Mouse (Mus musculus) stomach, postnatal 0 days (tissue): Measurements from ENCODE around the gene Iqub.

Source experiments
- CTCF ChIP-seq: IDR thresholded peaks from 2 replicates; pipeline ENCODE4 v1.5.1; 2016; ENCODE audit warnings: antibody characterized with exemption, low read depth, mild to moderate bottlenecking, moderate library complexity
- EP300 ChIP-seq: optimal IDR thresholded peaks from 2 replicates; pipeline ENCODE3; 2016; ENCODE audit warnings: antibody characterized with exemption

DNA sequence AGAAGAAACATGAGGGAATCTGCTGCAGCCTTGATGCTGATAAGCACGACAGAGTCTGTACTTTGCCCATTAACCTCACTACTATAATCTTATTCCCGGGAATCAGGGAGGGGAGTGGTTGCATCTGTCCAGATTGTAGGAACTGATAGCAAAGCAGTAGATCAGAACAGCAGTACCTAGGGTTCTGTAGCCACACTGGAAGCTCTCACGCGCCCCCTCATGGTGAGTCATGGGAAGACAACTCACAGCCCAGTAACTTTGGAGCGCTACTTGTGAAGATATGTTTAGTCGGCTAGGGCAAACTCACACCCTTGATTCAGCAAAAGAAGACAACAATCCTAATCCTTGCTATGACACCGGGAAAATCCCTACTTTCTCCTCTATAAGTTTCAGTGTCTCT is 58.8 kb downstream of the Iqub start:
- no peak for TF ChIP-seq EP300
- peak; percentile 77 for TF ChIP-seq CTCF
